Mouse (Mus musculus): ENCODE results near the gene Nadk.

- peak; percentile 84 for TF ChIP-seq POLR2A (IDR thresholded peaks at IDR 0.05; ENCODE audit: low read depth, low read length)
- no peak for TF ChIP-seq SMC3 (IDR thresholded peaks at IDR 0.05; ENCODE audit: low read depth, low read length)
- TF ChIP-seq CTCF (conservative IDR thresholded peaks at IDR 0.05 in 1 of 2, IDR thresholded peaks at IDR 0.05 in 1 of 2; ENCODE audit: low read depth in 2 of 2, low read length in 2 of 2): no peak
Observed at GRCm38 (mm10) chr4:155601091-155601996, 39.2 kb downstream of the Nadk start, which contains the start of gene Slc35e2.
